Mouse (Mus musculus): ENCODE results near the gene Syne3. TPM values are rescaled to one million over a fixed set of nuclear protein-coding genes. Genes with fewer than 3 reads are reported as not detected.
A peak's percentile ranks its signal among the peaks of the same experiment; 100 is the strongest.

The Syne3 gene
- polyA plus RNA-seq, 1 experiment = 3.0 TPM

GRCm38 (mm10) chr12:104969618-104970017 is 40.0 kb downstream of the Syne3 start:
- DNase-seq (ENCODE audit: low spot score) = no peak

- no peak for DNase-seq (ENCODE audit: low spot score)
Observed at GRCm38 (mm10) chr12:104969177-104969576, 40.4 kb downstream of the Syne3 start.

DNA sequence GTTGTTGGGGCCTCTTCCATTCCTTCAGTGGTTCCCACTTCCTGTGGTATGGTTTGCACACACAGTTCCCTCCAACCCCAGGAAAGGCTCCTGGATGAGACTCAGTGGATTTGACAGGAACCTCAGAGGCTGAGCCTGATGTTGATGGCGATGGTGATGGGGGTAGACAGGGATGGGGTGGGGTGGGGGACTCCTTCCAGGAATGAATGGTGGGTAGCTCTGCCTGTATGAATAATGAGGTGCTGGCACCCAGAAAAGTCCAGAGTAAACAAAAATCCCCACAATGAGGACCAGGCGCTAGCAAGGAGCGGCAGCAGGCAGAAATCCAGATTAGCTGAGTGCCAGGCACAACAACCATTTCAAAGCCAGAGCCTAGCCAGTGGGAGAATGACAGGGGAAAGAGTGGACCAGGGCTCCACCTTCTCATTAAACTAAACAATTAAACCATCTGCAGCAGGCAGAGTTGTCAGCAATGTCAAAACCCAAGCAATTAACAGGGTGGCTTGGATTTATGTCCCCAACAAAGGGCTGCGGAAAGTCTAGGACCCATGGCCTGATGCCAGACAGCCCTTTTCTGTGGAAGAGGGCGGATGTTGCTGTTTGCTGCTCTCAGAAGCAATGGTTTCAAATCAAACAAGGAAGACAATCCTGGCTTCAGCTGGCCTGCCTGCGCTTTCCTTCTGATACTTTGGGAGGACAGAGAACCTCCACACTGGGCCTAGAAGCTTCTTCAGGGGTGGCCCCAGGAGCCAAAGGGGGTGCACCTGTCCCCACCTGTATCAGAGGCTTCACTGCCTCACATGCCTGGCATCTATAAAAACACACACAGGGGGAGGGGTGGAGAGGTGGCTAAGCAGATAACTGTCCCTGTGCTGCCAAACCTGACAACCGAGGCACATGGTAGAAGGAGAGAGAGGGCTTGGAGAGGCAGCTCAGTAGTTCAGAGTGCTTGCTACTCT is 44.4 kb downstream of the Syne3 start:
- DNase-seq (ENCODE audit: low spot score) = no peak

DNA sequence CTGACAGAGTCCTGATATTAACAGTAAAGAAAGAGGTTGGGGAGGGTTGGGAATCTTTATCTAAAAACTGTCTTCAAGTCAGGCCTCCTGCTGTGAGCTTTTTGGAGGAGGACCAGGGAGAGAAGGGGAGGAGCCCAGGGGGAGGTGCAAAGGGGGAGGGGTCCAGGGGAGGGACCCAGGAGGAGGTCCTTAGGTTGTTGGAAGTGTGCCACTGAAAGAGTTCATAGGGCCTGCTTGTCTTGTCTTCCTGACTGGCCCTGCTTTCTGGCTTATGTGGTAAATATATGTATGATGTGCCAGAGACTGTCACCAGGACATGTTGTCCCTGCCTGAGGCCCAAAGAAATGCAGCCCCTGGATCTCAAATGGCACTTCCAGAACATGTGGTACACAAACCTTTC is 49.2 kb downstream of the Syne3 start:
- no peak for DNase-seq (ENCODE audit: low spot score)

- DNase-seq (ENCODE audit: low spot score) = no peak
Observed at GRCm38 (mm10) chr12:104959966-104960365, 49.6 kb downstream of the Syne3 start.

GRCm38 (mm10) chr12:104958263-104958662 is 51.3 kb downstream of the Syne3 start:
- no peak for DNase-seq (ENCODE audit: low spot score)

DNA sequence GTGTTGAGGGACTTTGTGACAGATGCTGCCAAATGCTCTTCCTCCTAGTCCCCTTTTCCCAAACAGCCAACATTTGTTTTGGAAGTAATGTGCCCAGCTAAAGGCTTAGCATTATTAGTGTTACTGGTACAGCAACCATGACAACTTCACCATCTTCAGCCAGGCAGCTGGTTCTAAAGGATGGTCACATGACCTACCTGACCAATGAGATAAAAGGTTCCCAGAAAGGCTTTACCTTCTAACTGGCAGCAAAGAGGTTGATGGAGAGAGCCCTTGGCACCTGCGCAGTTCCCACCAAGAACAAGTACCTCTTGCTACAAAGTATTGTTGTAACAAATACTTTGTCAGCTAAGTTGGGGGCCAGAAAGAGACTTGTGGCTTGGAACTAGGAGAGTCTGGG is 52.4 kb downstream of the Syne3 start:
- DNase-seq (ENCODE audit: low spot score) = no peak

- DNase-seq (ENCODE audit: low spot score) = no peak
Observed at GRCm38 (mm10) chr12:104956406-104956805, 53.2 kb downstream of the Syne3 start.

- no peak for DNase-seq (ENCODE audit: low spot score)
Observed at GRCm38 (mm10) chr12:104955003-104955800, 54.4 kb downstream of the Syne3 start.

- no peak for DNase-seq (ENCODE audit: low spot score)
Observed at GRCm38 (mm10) chr12:104953941-104954340, 55.7 kb downstream of the Syne3 start.

DNA sequence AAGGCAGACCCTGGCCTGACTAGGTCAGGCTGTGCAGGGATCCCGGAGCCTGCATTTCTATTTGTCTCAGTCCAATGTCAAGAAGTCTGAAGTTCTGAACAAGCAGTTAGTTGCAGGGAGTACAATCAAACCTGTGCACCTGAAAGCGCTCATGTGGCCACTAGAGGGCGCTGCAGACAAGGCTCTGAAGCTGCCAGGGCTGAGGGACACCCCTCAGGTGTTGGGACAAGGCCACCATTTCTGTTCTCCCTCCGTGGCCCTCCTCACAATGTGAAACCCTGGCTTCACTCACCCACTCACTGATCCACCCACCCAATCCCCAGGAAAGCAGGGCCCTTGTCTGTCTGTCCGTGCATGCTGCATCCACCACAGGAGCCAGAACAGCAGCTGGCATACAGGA is 57.2 kb downstream of the Syne3 start:
- peak; percentile 71 for DNase-seq (ENCODE audit: low spot score)

- no peak for DNase-seq (ENCODE audit: low spot score)
Observed at GRCm38 (mm10) chr12:104947911-104948310, 61.7 kb downstream of the Syne3 start.

- no peak for DNase-seq (ENCODE audit: low spot score)
Observed at GRCm38 (mm10) chr12:104946231-104946630, 63.4 kb downstream of the Syne3 start.

DNA sequence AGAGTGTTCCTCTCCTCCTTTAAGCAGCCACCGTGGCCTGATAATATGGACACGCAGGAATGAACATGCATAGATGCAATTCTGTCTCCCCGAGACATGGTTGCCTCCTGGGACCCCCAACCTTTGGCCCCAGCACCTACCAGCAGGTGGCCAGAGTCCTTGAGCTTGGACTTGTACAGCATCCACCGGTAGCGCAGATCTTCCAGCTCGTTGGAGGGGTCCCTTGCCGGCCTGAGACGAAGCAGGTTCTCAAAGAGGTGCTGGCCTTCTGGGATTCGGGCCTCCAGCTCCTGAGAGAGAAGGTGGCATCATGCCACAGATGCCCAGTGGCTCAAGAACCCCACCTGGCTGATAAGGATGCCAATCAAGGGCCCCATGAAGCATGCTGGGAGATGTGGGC is 69.1 kb downstream of the Syne3 start:
- DNase-seq (ENCODE audit: low spot score) = no peak

DNA sequence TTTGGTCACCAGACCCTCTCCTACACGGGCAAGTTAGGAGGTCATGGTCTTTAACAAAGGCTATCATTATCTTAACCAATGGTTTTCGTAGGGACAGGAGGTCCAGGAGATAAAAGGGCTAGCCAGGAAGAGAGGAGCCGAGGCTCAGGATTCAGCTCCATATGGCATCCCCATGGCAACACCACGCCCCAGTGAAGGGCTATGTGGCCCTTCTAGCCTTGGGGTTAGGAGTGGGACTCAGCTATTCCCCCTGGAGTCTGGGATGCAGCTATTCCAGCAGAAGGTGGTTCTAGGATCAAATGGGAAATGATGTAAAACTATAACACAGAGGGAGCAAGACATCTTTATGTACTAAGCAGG is 69.6 kb downstream of the Syne3 start:
- no peak for DNase-seq (ENCODE audit: low spot score)

DNA sequence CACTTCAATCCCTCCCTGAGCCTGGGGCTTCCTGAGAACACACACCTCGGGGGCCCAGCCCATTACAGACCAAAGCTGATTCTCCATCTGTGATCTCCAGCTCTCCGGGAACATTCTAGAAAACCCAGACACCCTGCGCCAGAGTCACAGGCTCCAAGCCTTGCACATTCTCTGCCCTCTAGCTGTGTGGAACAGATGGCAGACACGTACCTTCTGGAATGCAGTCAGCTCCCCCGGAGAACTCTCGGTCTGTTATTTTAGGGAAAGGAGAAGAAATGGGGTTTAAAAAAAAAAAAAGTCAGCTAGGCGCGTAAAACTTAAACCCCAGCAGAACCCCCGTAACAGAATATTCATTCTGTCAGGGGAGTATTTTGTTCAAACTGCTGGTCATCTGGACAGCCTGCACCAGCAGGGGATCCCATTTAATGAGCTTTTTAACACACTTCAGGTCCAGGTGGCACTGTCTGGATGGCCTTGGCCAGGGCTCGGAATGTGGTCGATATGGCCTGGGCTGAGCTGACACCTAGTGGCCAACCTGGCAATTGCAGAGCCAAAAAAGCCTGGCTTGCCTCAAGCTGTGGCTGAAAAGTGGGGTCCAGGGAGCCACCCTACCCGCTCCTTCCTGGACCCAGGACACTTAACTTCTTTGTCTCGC is 70.1 kb downstream of the Syne3 start:
- DNase-seq (ENCODE audit: low spot score) = peak; percentile 63

- no peak for DNase-seq (ENCODE audit: low spot score)
Observed at GRCm38 (mm10) chr12:104938935-104939334, 70.7 kb downstream of the Syne3 start.

DNA sequence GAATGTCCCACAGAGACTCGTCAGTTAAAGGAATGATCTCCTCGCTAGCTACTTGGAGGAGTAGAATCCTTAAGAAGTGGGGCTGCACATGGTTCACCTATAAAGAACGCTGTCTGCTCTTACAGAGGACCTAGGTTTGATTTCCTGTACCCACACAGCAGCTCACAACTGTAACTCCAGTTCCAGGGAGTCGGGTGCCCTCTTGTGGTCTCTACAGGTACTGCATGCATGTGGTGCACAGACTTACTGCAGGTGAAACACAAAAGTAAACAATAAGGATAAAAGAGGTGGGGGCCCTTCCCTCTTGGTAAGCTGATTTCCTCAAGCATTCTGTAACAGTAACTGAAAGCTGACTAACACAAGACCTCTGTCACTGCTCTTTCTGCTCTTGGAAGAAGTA is 73.4 kb downstream of the Syne3 start:
- DNase-seq (ENCODE audit: low spot score) = no peak

GRCm38 (mm10) chr12:104935144-104935543 is 74.5 kb downstream of the Syne3 start:
- no peak for DNase-seq (ENCODE audit: low spot score)

DNA sequence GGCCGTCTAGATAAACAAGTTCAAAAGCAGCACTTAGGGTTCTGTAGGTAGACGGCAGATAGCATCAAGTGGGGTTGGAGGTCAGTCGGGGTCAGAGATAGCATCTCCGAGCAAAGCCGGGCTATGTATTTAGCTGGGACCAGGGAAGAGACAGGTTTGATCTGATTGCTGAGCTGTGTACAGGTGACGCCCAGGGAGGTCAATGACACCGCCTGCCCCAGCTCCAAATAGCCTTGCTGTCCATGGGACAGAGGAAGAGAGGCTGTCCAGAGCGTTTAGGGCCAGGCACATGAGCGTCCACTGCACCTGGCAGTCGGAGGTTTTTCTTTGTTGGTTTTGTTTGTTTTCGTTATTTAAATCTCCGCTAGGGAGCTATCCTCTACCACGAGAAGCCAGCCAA is 75.8 kb downstream of the Syne3 start:
- DNase-seq (ENCODE audit: low spot score) = no peak

DNA sequence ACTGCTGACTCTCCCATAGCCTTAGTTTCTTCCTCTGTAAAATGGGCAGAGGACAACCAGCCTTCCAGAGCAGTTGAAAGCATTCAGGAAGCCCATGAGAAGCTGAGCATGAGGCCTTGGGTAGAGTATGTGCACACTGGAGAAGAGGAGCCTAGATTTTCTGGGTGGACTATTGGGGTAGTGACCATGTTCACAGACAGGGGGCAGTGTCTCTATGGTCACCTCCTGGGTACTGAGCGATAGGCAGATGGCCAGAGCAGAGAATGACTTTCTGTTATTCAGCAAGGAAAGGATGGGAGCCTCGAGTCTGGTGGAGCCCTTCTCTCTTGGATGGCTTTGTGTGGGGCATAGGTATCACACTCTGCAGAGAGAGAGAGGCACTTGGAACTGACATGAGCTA is 76.4 kb downstream of the Syne3 start:
- DNase-seq (ENCODE audit: low spot score) = no peak

GRCm38 (mm10) chr12:104925765-104926164 is 83.8 kb downstream of the Syne3 start:
- DNase-seq (ENCODE audit: low spot score) = no peak

Data from urinary bladder, adult 2 months (tissue).